Mouse (Mus musculus): ENCODE results near the gene Tbc1d8.

The Tbc1d8 gene

DNA sequence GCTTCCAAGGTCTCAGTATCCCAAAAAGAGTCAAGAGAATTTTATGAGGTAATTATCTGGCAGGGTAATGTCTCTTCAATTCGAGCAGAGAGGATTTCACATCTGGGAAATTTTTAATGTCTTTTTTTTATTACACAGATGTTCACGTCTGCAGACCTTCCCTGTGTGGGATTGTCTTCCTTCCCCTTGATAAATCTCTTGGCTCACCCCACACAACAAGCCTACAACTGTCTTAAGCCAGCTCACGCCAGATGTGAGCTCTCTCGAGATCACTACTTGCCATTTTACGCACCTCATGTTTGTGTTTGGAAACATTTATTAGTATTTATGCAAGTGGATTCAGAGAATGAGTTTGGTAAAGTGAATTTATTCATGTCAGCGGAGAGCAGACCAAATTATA, 156.6 kb downstream of the Tbc1d8 start:
- intact Hi-C loops (cut with DNase I), result no loop called here

All from adrenal gland (tissue).